Mouse (Mus musculus) c-Kit-positive CD71-positive TER-119-negative erythroid progenitor cells, embryonic 14.5 days (primary cell): ENCODE measurements around the gene Arid3c.
"Not testable (repeated sequence)": the region's sequence is repeated elsewhere in the genome, so short reads cannot be mapped to it uniquely, and the experiment has no call there.

Source experiments
- DNase-seq: peaks from one replicate; pipeline ENCODE4 v3.0.0-alpha.2; 2013; ENCODE audit warnings: low read depth

Gene Arid3c

GRCm38 (mm10) chr4:41731052-41731765, at the start of gene Arid3c:
Gene Arid3c (minus strand): TSS chr4:41731142.
- no peak for DNase-seq

GRCm38 (mm10) chr4:41775840-41776239, 44.9 kb upstream of the Arid3c start:
- not testable (repeated sequence) for DNase-seq

GRCm38 (mm10) chr4:41774506-41774905, 43.6 kb upstream of the Arid3c start:
- DNase-seq: not testable (repeated sequence)

GRCm38 (mm10) chr4:41774002-41774401, 43.1 kb upstream of the Arid3c start, which contains the start of gene Ccl27a:
Gene Ccl27a (minus strand): TSS chr4:41774247.
- peak; percentile 45 for DNase-seq

GRCm38 (mm10) chr4:41773502-41773901, 42.6 kb upstream of the Arid3c start:
- not testable (repeated sequence) for DNase-seq

- not testable (repeated sequence) for DNase-seq
These were observed 42.0 kb upstream of the Arid3c start for GRCm38 (mm10) chr4:41772946-41773345.

GRCm38 (mm10) chr4:41767301-41767700, 36.4 kb upstream of the Arid3c start:
- not testable (repeated sequence) for DNase-seq

- not testable (repeated sequence) for DNase-seq
These were observed 32.2 kb upstream of the Arid3c start for GRCm38 (mm10) chr4:41763176-41763575.

GRCm38 (mm10) chr4:41762688-41763114, 31.8 kb upstream of the Arid3c start:
- DNase-seq: not testable (repeated sequence)

- DNase-seq: no peak
These were observed 31.3 kb upstream of the Arid3c start for GRCm38 (mm10) chr4:41762099-41762687.

- DNase-seq: no peak
These were observed 30.7 kb upstream of the Arid3c start for GRCm38 (mm10) chr4:41761680-41762079.

- DNase-seq: no peak
These were observed 30.0 kb upstream of the Arid3c start for GRCm38 (mm10) chr4:41760911-41761310.

- peak; percentile 65 for DNase-seq
These were observed 29.4 kb upstream of the Arid3c start for GRCm38 (mm10) chr4:41760288-41760721.

GRCm38 (mm10) chr4:41759656-41760287, 28.8 kb upstream of the Arid3c start:
- no peak for DNase-seq

- no peak for DNase-seq
These were observed 28.3 kb upstream of the Arid3c start for GRCm38 (mm10) chr4:41759206-41759605.

GRCm38 (mm10) chr4:41758701-41759100, 27.8 kb upstream of the Arid3c start:
- no peak for DNase-seq

- DNase-seq: no peak
These were observed 27.1 kb upstream of the Arid3c start for GRCm38 (mm10) chr4:41758021-41758420.

- DNase-seq: no peak
These were observed 26.4 kb upstream of the Arid3c start for GRCm38 (mm10) chr4:41757321-41757720.

GRCm38 (mm10) chr4:41756440-41756839, 25.5 kb upstream of the Arid3c start:
- no peak for DNase-seq

GRCm38 (mm10) chr4:41755338-41756305, 24.7 kb upstream of the Arid3c start, which contains the start of gene Sigmar1:
Gene Sigmar1 (minus strand): TSS chr4:41756157.
- peak; percentile 77 for DNase-seq

- DNase-seq: no peak
These were observed 23.9 kb upstream of the Arid3c start, which contains the start of gene Galt for GRCm38 (mm10) chr4:41754797-41755337. Gene Galt (plus strand): TSS chr4:41755228.
